Mouse (Mus musculus) midbrain, embryonic 11.5 days (tissue): Measurements from ENCODE around the gene Brca1. TPM values are rescaled to one million over a fixed set of nuclear protein-coding genes. Genes with fewer than 3 reads are reported as not detected.
"Not testable (repeated sequence)": the region's sequence is repeated elsewhere in the genome, so short reads cannot be mapped to it uniquely, and the experiment has no call there.

Source experiments
- ATAC-seq: fragments of 200-750 bp; cut with Nextera tagmentation; 2 replicates; pipeline ENCODE4 v1.8.0; 2017; ENCODE audit warnings: moderate TSS enrichment, moderate library complexity; ENCODE audit not compliant: low FRiP score
- DNase-seq: peaks from one replicate; pipeline ENCODE4 v3.0.0; 2015; ENCODE audit warnings: low spot score; ENCODE audit errors: missing footprints
- H3K27ac ChIP-seq: fragments of 300-500 bp; sonication (generic); 2 replicates; pipeline ENCODE4 v1.5.1; 2014; ENCODE audit warnings: low read depth, low read length
- H3K27me3 ChIP-seq: fragments of 300-500 bp; sonication (generic); 2 replicates; pipeline ENCODE4 v1.6.1; 2014; ENCODE audit warnings: mild to moderate bottlenecking, low read length, moderate library complexity, mixed read lengths; ENCODE audit not compliant: control insufficient read depth, insufficient read depth
- H3K36me3 ChIP-seq: fragments of 300-500 bp; sonication (generic); 2 replicates; pipeline ENCODE4 v1.6.1; 2014; ENCODE audit warnings: mild to moderate bottlenecking, low read length, moderate library complexity, mixed read lengths; ENCODE audit not compliant: control insufficient read depth, insufficient read depth
- H3K4me1 ChIP-seq: fragments of 300-500 bp; sonication (generic); 2 replicates; pipeline ENCODE4 v1.6.1; 2014; ENCODE audit warnings: low read length; ENCODE audit not compliant: control insufficient read depth, insufficient read depth
- H3K4me2 ChIP-seq: fragments of 300-500 bp; sonication (generic); 2 replicates; pipeline ENCODE4 v1.6.1; 2014; ENCODE audit warnings: mild to moderate bottlenecking, moderate library complexity
- H3K4me3 ChIP-seq: fragments of 300-500 bp; sonication (generic); 2 replicates; pipeline ENCODE4 v1.5.1; 2014; ENCODE audit warnings: low read depth, low read length
- H3K9ac ChIP-seq: fragments of 300-500 bp; sonication (generic); 2 replicates; pipeline ENCODE4 v1.6.1; 2014; ENCODE audit warnings: low read length
- H3K9me3 ChIP-seq: fragments of 300-500 bp; sonication (generic); 2 replicates; pipeline ENCODE4 v1.6.1; 2016; ENCODE audit warnings: low read length; ENCODE audit not compliant: control insufficient read depth
- WGBS: fragments of 180-500 bp; shearing (Covaris S2); extraction: QIAGEN DNeasy Blood & Tissue Kit; methylation state at CpG from one replicate; pipeline ENCODE4 v1.1.7; 2014; 5-methylcytosine and 5-hydroxymethylcytosine counted together
- polyA plus RNA-seq: library from polyadenylated mRNA; unstranded; fragments of >200 nt; fragmentation: Nextera tagmentation; extraction: Ambion mirVana; gene quantifications from 2 replicates; pipeline ENCODE4 v1.2.1, GENCODE M21; 2014

Gene Brca1
- polyA plus RNA-seq, 1 experiment from 2014 or later = 24.5 TPM

- Histone ChIP-seq H3K4me1 (no peaks in the 10 kb centered on the region), H3K4me3 (no peak overlapping the region), H3K36me3 (no peaks in the 10 kb centered on the region), H3K9ac (no peak overlapping the region), H3K4me2 (no peak overlapping the region), H3K27me3 (no peaks in the 10 kb centered on the region), H3K27ac (no peak overlapping the region), H3K9me3 (no peaks in the 10 kb centered on the region)
- no peak for ATAC-seq
- no peak for DNase-seq
- WGBS = 94% methylated on average over 10 of the region's 10 CpGs
Observed at GRCm38 (mm10) chr11:101451536-101451935, 100.2 kb downstream of the Brca1 start.

- no peaks in the 10 kb centered on the region for H3K4me1 ChIP-seq
- H3K9me3 ChIP-seq = no peaks in the 10 kb centered on the region
- WGBS = 92% methylated on average over 3 of the region's 3 CpGs
- no peak overlapping the region for H3K4me3 ChIP-seq
- H3K4me2 ChIP-seq = no peak overlapping the region
- H3K27me3 ChIP-seq = no peaks in the 10 kb centered on the region
- 0 out of 2 replicates have a peak, but pooled peaks cover 4% of the 10 kb centered on the region for H3K36me3 ChIP-seq
- H3K9ac ChIP-seq = no peak overlapping the region
- DNase-seq = no peak
- ATAC-seq = no peak
- no peak overlapping the region for H3K27ac ChIP-seq
Observed at GRCm38 (mm10) chr11:101450394-101450793, 101.4 kb downstream of the Brca1 start.

DNA sequence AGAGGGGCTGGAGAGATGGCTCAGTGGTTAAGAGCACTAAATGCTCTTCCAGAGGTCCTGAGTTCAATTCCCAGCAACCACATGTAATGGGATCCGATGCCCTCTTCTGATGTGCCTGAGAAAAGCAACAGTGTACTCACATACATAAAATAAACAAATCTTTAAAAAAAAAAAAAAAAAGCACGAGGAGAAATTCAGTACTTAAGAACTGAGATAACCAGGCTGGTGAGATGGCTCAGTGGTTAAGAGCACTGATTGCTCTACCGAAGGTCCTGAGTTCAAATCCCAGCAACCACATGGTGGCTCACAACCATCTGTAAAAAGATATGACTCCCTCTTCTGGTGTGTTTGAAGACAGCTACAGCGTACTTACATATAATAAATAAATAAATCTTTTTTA is 102.2 kb downstream of the Brca1 start:
- not testable (repeated sequence) for H3K4me1 ChIP-seq, H3K4me2 ChIP-seq, ATAC-seq, H3K9me3 ChIP-seq, DNase-seq, H3K36me3 ChIP-seq, H3K4me3 ChIP-seq, H3K27ac ChIP-seq, H3K27me3 ChIP-seq, H3K9ac ChIP-seq
- WGBS = 89% methylated on average over 4 of the region's 4 CpGs

GRCm38 (mm10) chr11:101448899-101449298 is 102.9 kb downstream of the Brca1 start:
- Histone ChIP-seq H3K9ac (no peak overlapping the region), H3K36me3 (peaks cover 9% of the 10 kb centered on the region; the same call in 1 of the 2 replicates), H3K4me1 (peaks cover under 1% of the 10 kb centered on the region; the same call in 1 of the 2 replicates), H3K9me3 (no peaks in the 10 kb centered on the region), H3K4me2 (no peak overlapping the region), H3K27me3 (no peaks in the 10 kb centered on the region), H3K4me3 (no peak overlapping the region), H3K27ac (no peak overlapping the region)
- DNase-seq (no peak), ATAC-seq (no peak)
- 81% methylated on average over 4 of the region's 4 CpGs for WGBS

DNA sequence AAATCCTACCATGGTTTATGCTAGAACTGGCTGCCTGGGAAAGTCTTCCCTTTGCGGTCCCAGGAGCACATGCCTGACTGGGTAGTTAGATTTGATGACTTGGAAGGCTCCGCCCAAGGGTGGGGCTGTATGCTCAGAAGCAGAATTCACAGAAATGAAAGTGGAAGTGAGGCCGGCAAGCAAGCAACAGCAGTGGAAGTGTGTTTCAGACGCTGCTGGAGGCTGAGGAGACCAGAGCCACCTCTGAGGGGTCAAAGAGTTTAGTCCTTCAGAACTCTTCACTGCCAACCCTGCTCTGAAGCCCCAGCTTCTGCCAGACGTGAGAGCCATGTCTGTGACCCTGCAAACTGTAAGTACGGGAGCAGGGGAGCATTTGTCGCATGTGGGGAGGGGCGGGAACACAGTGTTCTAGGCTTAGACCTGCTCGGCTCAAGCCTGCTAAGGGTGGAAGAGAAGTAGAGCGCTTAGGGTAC is 103.4 kb downstream of the Brca1 start, which contains the start of gene Ifi35:
Gene Ifi35 (plus strand): TSS at position 134 of the 473 bp plus-strand sequence.
- Histone ChIP-seq H3K27me3 (no peaks in the 10 kb centered on the region), H3K9ac (no peak within 1 kb of the TSS), H3K27ac (no peak within 1 kb of the TSS), H3K9me3 (no peaks in the 10 kb centered on the region), H3K4me1 (peaks cover 5% of the 10 kb centered on the region), H3K4me3 (no peak within 1 kb of the TSS), H3K36me3 (peaks cover 12% of the 10 kb centered on the region; the same call in 1 of the 2 replicates), H3K4me2 (no peak within 1 kb of the TSS)
- ATAC-seq (no peak), DNase-seq (no peak)
- 43% methylated on average over 10 of the region's 10 CpGs for WGBS

GRCm38 (mm10) chr11:101447786-101448185 is 104.0 kb downstream of the Brca1 start:
- H3K4me1 ChIP-seq = peaks cover 10% of the 10 kb centered on the region
- H3K4me2 ChIP-seq = no peak overlapping the region
- H3K27me3 ChIP-seq = no peaks in the 10 kb centered on the region
- peaks cover 12% of the 10 kb centered on the region; the same call in 1 of the 2 replicates for H3K36me3 ChIP-seq
- no peak for ATAC-seq
- H3K9me3 ChIP-seq = no peaks in the 10 kb centered on the region
- H3K27ac ChIP-seq = no peak overlapping the region
- DNase-seq = no peak
- H3K4me3 ChIP-seq = no peak overlapping the region
- WGBS = 87% methylated on average over 5 of the region's 5 CpGs
- no peak overlapping the region for H3K9ac ChIP-seq

GRCm38 (mm10) chr11:101446860-101447259 is 104.9 kb downstream of the Brca1 start:
- H3K4me3 ChIP-seq, H3K27ac ChIP-seq, H3K9ac ChIP-seq, H3K27me3 ChIP-seq, H3K4me1 ChIP-seq, DNase-seq, ATAC-seq, H3K9me3 ChIP-seq, H3K4me2 ChIP-seq: not testable (repeated sequence)
- peaks cover 12% of the 10 kb centered on the region; the same call in 1 of the 2 replicates for H3K36me3 ChIP-seq
- WGBS = 93% methylated on average over 8 of the region's 8 CpGs

DNA sequence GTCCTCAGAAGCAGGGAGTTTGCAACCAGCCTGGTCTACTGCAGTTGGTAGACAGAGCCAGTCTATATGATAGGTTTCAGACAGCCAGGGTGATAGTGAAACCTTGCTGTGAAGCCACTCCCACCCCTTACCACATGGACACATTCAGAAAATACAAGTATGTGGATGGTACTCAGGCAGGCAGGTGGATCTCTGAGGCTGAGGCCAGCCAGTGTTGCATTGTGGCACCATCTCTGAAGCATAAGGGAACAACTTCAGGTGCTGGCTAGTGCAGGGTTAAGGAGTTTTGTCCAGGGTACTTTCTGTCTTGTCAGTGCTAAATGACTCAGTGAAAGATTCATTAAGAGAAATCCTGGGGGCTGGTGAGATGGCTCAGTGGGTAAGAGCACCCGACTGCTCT is 105.4 kb downstream of the Brca1 start:
- Histone ChIP-seq H3K27ac (no peak overlapping the region), H3K9me3 (no peaks in the 10 kb centered on the region), H3K4me1 (peaks cover 10% of the 10 kb centered on the region), H3K9ac (no peak overlapping the region), H3K36me3 (peaks cover 12% of the 10 kb centered on the region; the same call in 1 of the 2 replicates), H3K4me3 (no peak overlapping the region), H3K27me3 (no peaks in the 10 kb centered on the region), H3K4me2 (no peak overlapping the region)
- WGBS = 86% methylated on average over 1 of the region's 1 CpGs
- ATAC-seq = no peak
- no peak for DNase-seq

- peak overlapping the region; percentile 96 for H3K4me2 ChIP-seq
- H3K9ac ChIP-seq = peak overlapping the region; percentile 96
- no peak for DNase-seq
- H3K4me1 ChIP-seq = peaks cover 10% of the 10 kb centered on the region
- H3K36me3 ChIP-seq = peaks cover 12% of the 10 kb centered on the region; the same call in 1 of the 2 replicates
- no peak; the same call in 1 of the 2 replicates for ATAC-seq
- H3K27ac ChIP-seq = peak overlapping the region; percentile 87
- WGBS = 1% methylated on average over 14 of the region's 14 CpGs
- H3K9me3 ChIP-seq = no peaks in the 10 kb centered on the region
- no peaks in the 10 kb centered on the region for H3K27me3 ChIP-seq
- H3K4me3 ChIP-seq = peak overlapping the region; percentile 87
Observed at GRCm38 (mm10) chr11:101442760-101443159, 109.0 kb downstream of the Brca1 start.
